Mouse (Mus musculus): ENCODE results near the gene Senp7. TPM values are rescaled to one million over a fixed set of nuclear protein-coding genes. Genes with fewer than 3 reads are reported as not detected.

Senp7 gene
- polyA plus RNA-seq, 1 experiment from 2014 or later = 31.5 TPM

DNA sequence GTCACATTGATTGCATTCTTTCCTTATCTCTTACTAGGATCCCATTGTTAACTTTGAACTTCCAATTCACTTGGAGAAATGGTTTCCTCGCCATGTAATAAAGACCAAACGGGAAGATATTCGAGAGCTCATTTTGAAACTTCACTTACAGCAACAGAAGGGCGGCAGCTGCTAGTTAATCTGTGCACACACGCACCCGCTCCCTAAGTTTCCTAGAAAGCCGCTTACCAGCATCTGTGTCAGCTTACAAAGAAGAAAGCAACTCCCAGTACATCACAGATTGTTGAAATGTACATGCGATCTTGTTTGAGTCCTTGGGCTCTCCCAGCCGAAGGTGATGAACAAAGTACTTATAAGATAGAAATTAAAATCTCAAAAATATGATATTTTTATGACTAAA is 140.1 kb downstream of the Senp7 start:
- Histone ChIP-seq H3K4me3 (ENCODE audit: low read depth, low read length) (no peak overlapping the region), H3K9me3 (ENCODE audit: control insufficient read depth, low read length) (0 out of 2 replicates have a peak, but pooled peaks cover 5% of the 10 kb centered on the region), H3K27ac (replicated peaks; ENCODE audit: low read depth, low read length) (no peak overlapping the region), H3K4me2 (ENCODE audit: low read depth, low read length) (no peak overlapping the region), H3K9ac (ENCODE audit: low read depth, low read length) (no peak overlapping the region), H3K36me3 (ENCODE audit: control insufficient read depth, insufficient read depth, low read length) (peaks cover 51% of the 10 kb centered on the region), H3K27me3 (replicated peaks; ENCODE audit: control insufficient read depth, insufficient read depth, low read length) (no peaks in the 10 kb centered on the region), H3K4me1 (ENCODE audit: control insufficient read depth, insufficient read depth, low read length) (no peaks in the 10 kb centered on the region)
- peak; percentile 18 for DNase-seq (ENCODE audit: low spot score)
- WGBS = 82% methylated on average over 9 of the region's 9 CpGs
- ATAC-seq (ENCODE audit: low read depth) = no peak

DNA sequence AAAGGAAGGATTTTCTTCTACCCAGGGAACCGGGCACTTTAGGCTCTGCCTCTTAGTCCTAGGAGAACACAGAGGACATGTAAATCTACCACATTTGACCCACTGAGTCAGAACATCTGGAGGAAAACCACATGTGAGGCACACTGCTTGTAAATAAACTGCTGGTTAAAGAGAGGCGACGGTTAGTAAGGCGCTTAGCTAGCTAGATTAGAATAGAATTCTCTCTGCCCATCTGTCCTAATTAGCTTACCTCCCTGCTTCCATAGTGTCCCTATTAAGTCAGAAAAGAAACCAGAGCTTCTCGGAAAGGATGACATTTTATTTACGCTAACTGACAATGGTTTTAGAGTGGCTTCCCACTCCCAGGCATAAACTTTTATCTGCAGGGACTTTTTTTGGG is 155.9 kb downstream of the Senp7 start, which contains the start of gene Impg2:
TSS of gene Impg2 (plus strand) at position 263 of the 400 bp plus-strand sequence.
- no peak for ATAC-seq (ENCODE audit: low read depth)

DNA sequence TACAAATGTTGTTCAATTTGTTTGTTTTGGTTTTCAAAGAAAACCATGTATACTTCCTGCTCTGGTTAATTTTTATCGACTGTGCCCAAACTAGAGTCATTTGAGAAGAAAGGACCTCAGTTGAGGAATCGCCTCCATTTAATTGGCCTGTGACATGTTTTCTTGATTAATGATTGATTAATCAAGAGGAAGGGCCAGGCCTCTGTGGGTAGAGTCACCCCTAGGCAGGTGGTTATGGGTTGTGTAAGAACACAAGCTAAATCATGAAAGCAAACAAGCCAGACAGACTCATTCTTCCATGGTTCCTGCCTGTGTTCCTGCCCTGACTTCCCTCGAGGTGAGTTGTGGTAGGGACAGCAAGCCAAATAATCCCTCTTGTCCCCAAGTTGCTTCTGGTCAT is 164.6 kb downstream of the Senp7 start:
- ATAC-seq (ENCODE audit: low read depth) = no peak
- no peak for DNase-seq (ENCODE audit: low spot score)
- H3K9ac ChIP-seq (ENCODE audit: low read depth, low read length) = no peak overlapping the region
- no peaks in the 10 kb centered on the region for H3K27me3 ChIP-seq (replicated peaks; ENCODE audit: control insufficient read depth, insufficient read depth, low read length)
- H3K4me2 ChIP-seq (ENCODE audit: low read depth, low read length) = no peak overlapping the region
- H3K4me3 ChIP-seq (ENCODE audit: low read depth, low read length) = no peak overlapping the region
- H3K36me3 ChIP-seq (ENCODE audit: control insufficient read depth, insufficient read depth, low read length) = no peaks in the 10 kb centered on the region
- no peaks in the 10 kb centered on the region for H3K4me1 ChIP-seq (ENCODE audit: control insufficient read depth, insufficient read depth, low read length)
- H3K27ac ChIP-seq (replicated peaks; ENCODE audit: low read depth, low read length) = no peak overlapping the region
- WGBS = 66% methylated on average over 3 of the region's 3 CpGs
- no peaks in the 10 kb centered on the region for H3K9me3 ChIP-seq (ENCODE audit: control insufficient read depth, low read length)

More for the DNA sequence above, 155.9 kb downstream of the Senp7 start, which contains the start of gene Impg2:
- 44% methylated on average over 6 of the region's 6 CpGs for WGBS
- H3K9ac ChIP-seq (ENCODE audit: low read depth, low read length) = no peak within 1 kb of the TSS
- no peak within 1 kb of the TSS for H3K27ac ChIP-seq (replicated peaks; ENCODE audit: low read depth, low read length)
- H3K4me1 ChIP-seq (ENCODE audit: control insufficient read depth, insufficient read depth, low read length) = no peaks in the 10 kb centered on the region
- no peak within 1 kb of the TSS for H3K4me3 ChIP-seq (ENCODE audit: low read depth, low read length)
- H3K36me3 ChIP-seq (ENCODE audit: control insufficient read depth, insufficient read depth, low read length) = no peaks in the 10 kb centered on the region
- DNase-seq (ENCODE audit: low spot score) = no peak
- H3K27me3 ChIP-seq (replicated peaks; ENCODE audit: control insufficient read depth, insufficient read depth, low read length) = no peaks in the 10 kb centered on the region
- no peaks in the 10 kb centered on the region for H3K9me3 ChIP-seq (ENCODE audit: control insufficient read depth, low read length)
- no peak within 1 kb of the TSS for H3K4me2 ChIP-seq (ENCODE audit: low read depth, low read length)

DNA sequence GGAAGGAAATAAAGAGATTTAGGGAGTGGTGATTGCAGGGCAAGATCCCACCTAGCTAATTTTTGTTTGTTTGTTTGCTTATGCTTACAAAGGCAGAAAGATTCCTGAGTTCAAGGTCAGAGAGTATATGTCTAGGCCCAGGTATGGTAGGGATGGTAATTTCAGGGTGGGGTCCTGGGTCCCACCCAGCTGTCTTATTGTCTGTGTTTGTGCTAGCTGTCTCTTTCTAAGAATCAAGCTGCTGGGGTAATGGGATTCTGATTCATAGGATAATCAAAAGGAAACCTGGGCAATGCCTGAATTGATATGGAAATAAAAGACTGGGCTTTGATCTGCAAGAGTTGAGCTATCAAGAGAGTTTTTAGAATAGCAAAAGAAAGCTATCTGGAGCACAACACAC is 179.5 kb downstream of the Senp7 start:
- no peak overlapping the region for H3K9ac ChIP-seq (ENCODE audit: low read depth, low read length)
- peaks cover 5% of the 10 kb centered on the region; the same call in 1 of the 2 replicates for H3K36me3 ChIP-seq (ENCODE audit: control insufficient read depth, insufficient read depth, low read length)
- no peaks in the 10 kb centered on the region for H3K27me3 ChIP-seq (replicated peaks; ENCODE audit: control insufficient read depth, insufficient read depth, low read length)
- no peak for ATAC-seq (ENCODE audit: low read depth)
- no peak overlapping the region for H3K27ac ChIP-seq (replicated peaks; ENCODE audit: low read depth, low read length)
- H3K4me1 ChIP-seq (ENCODE audit: control insufficient read depth, insufficient read depth, low read length) = no peaks in the 10 kb centered on the region
- no peaks in the 10 kb centered on the region for H3K9me3 ChIP-seq (ENCODE audit: control insufficient read depth, low read length)
- H3K4me3 ChIP-seq (ENCODE audit: low read depth, low read length) = no peak overlapping the region
- no peak overlapping the region for H3K4me2 ChIP-seq (ENCODE audit: low read depth, low read length)
- DNase-seq (ENCODE audit: low spot score) = no peak

DNA sequence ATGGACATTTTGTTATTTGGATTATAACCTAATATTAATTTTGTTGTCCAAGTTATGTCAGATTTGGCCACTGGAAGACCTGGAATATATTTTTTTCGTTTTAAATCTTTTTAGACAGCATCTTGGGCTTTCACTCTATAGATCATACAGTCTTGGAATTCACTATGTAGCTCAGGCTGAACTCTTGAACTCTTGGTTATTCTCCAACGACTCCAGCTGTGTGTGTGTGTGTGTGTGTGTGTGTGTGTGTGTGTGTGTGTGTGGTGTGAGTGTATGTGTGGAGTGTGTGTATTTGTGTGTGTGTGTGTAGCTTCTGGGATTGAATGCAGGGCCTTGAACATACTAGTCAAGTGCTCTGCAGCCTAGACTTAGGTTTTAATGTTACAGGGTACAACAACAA is 181.3 kb downstream of the Senp7 start:
- Histone ChIP-seq H3K9ac (ENCODE audit: low read depth, low read length) (no peak overlapping the region), H3K9me3 (ENCODE audit: control insufficient read depth, low read length) (no peaks in the 10 kb centered on the region), H3K4me1 (ENCODE audit: control insufficient read depth, insufficient read depth, low read length) (no peaks in the 10 kb centered on the region), H3K27me3 (replicated peaks; ENCODE audit: control insufficient read depth, insufficient read depth, low read length) (no peaks in the 10 kb centered on the region), H3K27ac (replicated peaks; ENCODE audit: low read depth, low read length) (no peak overlapping the region), H3K36me3 (ENCODE audit: control insufficient read depth, insufficient read depth, low read length) (peaks cover 5% of the 10 kb centered on the region; the same call in 1 of the 2 replicates), H3K4me2 (ENCODE audit: low read depth, low read length) (no peak overlapping the region), H3K4me3 (ENCODE audit: low read depth, low read length) (no peak overlapping the region)
- 52% methylated on average over 2 of the region's 2 CpGs for WGBS
- ATAC-seq (ENCODE audit: low read depth) (no peak), DNase-seq (ENCODE audit: low spot score) (no peak)

DNA sequence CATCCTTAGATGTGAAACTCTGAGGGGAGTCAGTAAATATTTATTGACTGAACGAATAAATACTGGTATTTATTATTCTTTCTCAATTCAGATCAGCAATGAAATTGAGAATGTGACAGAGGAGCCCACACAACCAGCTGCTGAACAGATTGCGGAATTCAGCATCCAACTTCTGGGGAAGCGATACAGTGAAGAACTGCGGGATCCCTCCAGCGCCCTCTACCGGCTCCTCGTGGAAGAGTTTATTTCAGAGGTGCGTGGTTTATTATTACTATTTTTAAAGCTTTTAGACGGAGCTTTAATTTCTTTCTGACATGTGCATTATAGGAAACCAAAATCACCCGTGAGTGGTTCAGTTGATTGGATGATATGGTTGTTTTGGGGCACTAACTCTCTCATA is 183.2 kb downstream of the Senp7 start:
- no peak overlapping the region for H3K27ac ChIP-seq (replicated peaks; ENCODE audit: low read depth, low read length)
- no peak overlapping the region for H3K9ac ChIP-seq (ENCODE audit: low read depth, low read length)
- H3K4me2 ChIP-seq (ENCODE audit: low read depth, low read length) = no peak overlapping the region
- no peak overlapping the region for H3K4me3 ChIP-seq (ENCODE audit: low read depth, low read length)
- peaks cover 5% of the 10 kb centered on the region; the same call in 1 of the 2 replicates for H3K36me3 ChIP-seq (ENCODE audit: control insufficient read depth, insufficient read depth, low read length)
- H3K4me1 ChIP-seq (ENCODE audit: control insufficient read depth, insufficient read depth, low read length) = no peaks in the 10 kb centered on the region
- no peak for DNase-seq (ENCODE audit: low spot score)
- no peak for ATAC-seq (ENCODE audit: low read depth)
- H3K9me3 ChIP-seq (ENCODE audit: control insufficient read depth, low read length) = no peaks in the 10 kb centered on the region
- WGBS = 56% methylated on average over 10 of the region's 10 CpGs
- H3K27me3 ChIP-seq (replicated peaks; ENCODE audit: control insufficient read depth, insufficient read depth, low read length) = no peaks in the 10 kb centered on the region

DNA sequence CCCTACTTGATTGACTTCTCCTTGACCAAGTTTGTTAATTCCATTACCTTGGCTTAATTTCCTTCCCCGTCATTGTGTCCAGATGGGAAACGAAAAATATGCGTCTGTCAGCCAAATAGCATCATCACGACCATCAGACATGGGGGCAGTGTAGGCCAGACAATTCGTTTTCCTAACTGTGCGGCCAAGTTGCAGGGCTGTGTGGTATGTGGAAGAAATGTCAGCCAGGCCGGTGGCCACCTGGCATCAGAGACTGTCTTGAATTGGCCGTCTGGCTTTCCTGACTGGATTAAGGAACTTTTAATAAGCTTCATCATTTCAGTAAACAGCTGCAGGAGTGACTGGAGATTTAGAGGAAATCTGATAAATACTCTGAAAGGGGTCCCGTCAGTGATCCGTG is 184.6 kb downstream of the Senp7 start:
- no peaks in the 10 kb centered on the region for H3K27me3 ChIP-seq (replicated peaks; ENCODE audit: control insufficient read depth, insufficient read depth, low read length)
- H3K4me2 ChIP-seq (ENCODE audit: low read depth, low read length) = no peak overlapping the region
- no peak overlapping the region for H3K9ac ChIP-seq (ENCODE audit: low read depth, low read length)
- no peaks in the 10 kb centered on the region for H3K4me1 ChIP-seq (ENCODE audit: control insufficient read depth, insufficient read depth, low read length)
- H3K4me3 ChIP-seq (ENCODE audit: low read depth, low read length) = no peak overlapping the region
- no peak for ATAC-seq (ENCODE audit: low read depth)
- H3K36me3 ChIP-seq (ENCODE audit: control insufficient read depth, insufficient read depth, low read length) = peaks cover 5% of the 10 kb centered on the region; the same call in 1 of the 2 replicates
- 68% methylated on average over 10 of the region's 10 CpGs for WGBS
- H3K27ac ChIP-seq (replicated peaks; ENCODE audit: low read depth, low read length) = no peak overlapping the region
- H3K9me3 ChIP-seq (ENCODE audit: control insufficient read depth, low read length) = no peaks in the 10 kb centered on the region
- DNase-seq (ENCODE audit: low spot score) = peak; percentile 16

Small RNA genes within 50 kb of the gene (microRNA-seq; reads per million reads assigned to microRNA genes)
- not detected for gene Gm24047 (ENCODE audit: borderline number of aligned reads)

Other genes with a start within 250 kb of the Senp7 start
- 4.5 and 5.5 TPM in 2 replicates for gene Nfkbiz, start 209.4 kb upstream of the Senp7 start, polyA plus RNA-seq (2014; fragmentation: Nextera tagmentation; extraction: Ambion mirVana)
- gene Nxpe3, start 153.1 kb upstream of the Senp7 start, polyA plus RNA-seq (2014; fragmentation: Nextera tagmentation; extraction: Ambion mirVana) = 0.68 and 0.70 TPM in 2 replicates
- 7.5 and 10.2 TPM in 2 replicates for gene Cep97, start 113.5 kb upstream of the Senp7 start, polyA plus RNA-seq (2014; fragmentation: Nextera tagmentation; extraction: Ambion mirVana)
- gene Rpl24, start 82.1 kb upstream of the Senp7 start, polyA plus RNA-seq (2014; fragmentation: Nextera tagmentation; extraction: Ambion mirVana) = 818 and 878 TPM in 2 replicates
- gene Zbtb11, start 74.5 kb upstream of the Senp7 start, polyA plus RNA-seq (2014; fragmentation: Nextera tagmentation; extraction: Ambion mirVana) = 17.8 and 21.5 TPM in 2 replicates
- gene Pcnp, start 18.6 kb upstream of the Senp7 start, polyA plus RNA-seq (2014; fragmentation: Nextera tagmentation; extraction: Ambion mirVana) = 220 and 227 TPM in 2 replicates
- 26.4 and 27.0 TPM in 2 replicates for gene Trmt10c, start 10.5 kb upstream of the Senp7 start, polyA plus RNA-seq (2014; fragmentation: Nextera tagmentation; extraction: Ambion mirVana)
- gene Impg2, start 156.0 kb downstream of the Senp7 start, polyA plus RNA-seq (2014; fragmentation: Nextera tagmentation; extraction: Ambion mirVana) = 0.28 and 0.70 TPM in 2 replicates

Measured in embryonic facial prominence, embryonic 14.5 days (tissue).